ENCODE assay signal across 35 mouse cellular contexts in genomic region chrX:77307374-77307773, GRCm38 (mm10).
"Had no signal": no experiment of that assay in that cellular context is flagged by ENCODE, and none has a peak within 500 bp of the region (broad histone marks: within the 10 kb centered on the region; RNA-seq: fewer than 3 reads in every experiment).

No protein-coding gene starts in this region.

- H3K27me3 ChIP-seq: heart, embryonic 12.5 days; heart, embryonic 13.5 days; heart, embryonic 15.5 days; hindbrain, embryonic 12.5 days; hindbrain, embryonic 13.5 days; hindbrain, embryonic 15.5 days; intestine, embryonic 15.5 days; kidney, embryonic 15.5 days had no signal

- H3K4me2 ChIP-seq: heart, embryonic 11.5 days; heart, embryonic 12.5 days; heart, embryonic 13.5 days; heart, embryonic 15.5 days; hindbrain, embryonic 12.5 days; hindbrain, embryonic 13.5 days; hindbrain, embryonic 14.5 days; hindbrain, embryonic 15.5 days; intestine, embryonic 15.5 days; kidney, embryonic 15.5 days had no signal

- H3K27ac ChIP-seq: heart, adult 2 months; heart, embryonic 10.5 days; heart, embryonic 13.5 days; heart, embryonic 15.5 days; hindbrain, embryonic 10.5 days; hindbrain, embryonic 12.5 days; hindbrain, embryonic 13.5 days; hindbrain, embryonic 14.5 days; hindbrain, embryonic 15.5 days; hindbrain, postnatal 0 days; intestine, embryonic 15.5 days; kidney, embryonic 15.5 days; kidney, postnatal 0 days; layer of hippocampus, adult 2 months had no signal

- H3K4me1 ChIP-seq: heart, embryonic 10.5 days; heart, embryonic 12.5 days; heart, embryonic 13.5 days; heart, embryonic 15.5 days; hindbrain, embryonic 10.5 days; hindbrain, embryonic 12.5 days; hindbrain, embryonic 13.5 days; hindbrain, embryonic 15.5 days; intestine, embryonic 15.5 days; kidney, embryonic 15.5 days had no signal

- ATAC-seq: hindbrain, embryonic 16.5 days; hindbrain, postnatal 0 days; inflammation-experienced regulatory T-cells, adult 6 months; intestine, embryonic 15.5 days; intestine, embryonic 16.5 days; intestine, postnatal 0 days had no signal

- H3K9me3 ChIP-seq: heart, embryonic 10.5 days; heart, embryonic 12.5 days; heart, embryonic 13.5 days; heart, embryonic 15.5 days; hindbrain, embryonic 10.5 days; hindbrain, embryonic 12.5 days; hindbrain, embryonic 13.5 days; hindbrain, embryonic 15.5 days; intestine, embryonic 15.5 days; kidney, embryonic 15.5 days had no signal

- H3K36me3 ChIP-seq: heart, embryonic 10.5 days; heart, embryonic 12.5 days; heart, embryonic 13.5 days; heart, embryonic 15.5 days; hindbrain, embryonic 10.5 days; hindbrain, embryonic 12.5 days; hindbrain, embryonic 13.5 days; hindbrain, embryonic 15.5 days; intestine, embryonic 15.5 days; kidney, embryonic 15.5 days had no signal

- H3K4me3 ChIP-seq: heart, adult 2 months; heart, embryonic 10.5 days; heart, embryonic 12.5 days; heart, embryonic 13.5 days; heart, embryonic 15.5 days; hindbrain, embryonic 10.5 days; hindbrain, embryonic 12.5 days; hindbrain, embryonic 13.5 days; hindbrain, embryonic 15.5 days; intestine, embryonic 15.5 days; kidney, embryonic 15.5 days; layer of hippocampus, adult 2 months had no signal

- DNase-seq: heart, adult 2 months; heart, postnatal 10 days; heart, postnatal 14 days; heart, postnatal 36 days; heart, postnatal 4 days; kidney, adult 11 months; kidney, adult 18-20 months; kidney, adult 2 months; kidney, adult 8-10 months; kidney, adult 9 months; kidney, postnatal 10 days; kidney, postnatal 14 days; kidney, postnatal 25 days; kidney, postnatal 36 days; kidney, postnatal 4 days; layer of hippocampus, adult 9-11 months had no signal

- H3K9ac ChIP-seq: heart, embryonic 12.5 days; heart, embryonic 13.5 days; heart, embryonic 15.5 days; hindbrain, embryonic 12.5 days; hindbrain, embryonic 13.5 days; hindbrain, embryonic 14.5 days; hindbrain, embryonic 15.5 days; intestine, embryonic 15.5 days; kidney, embryonic 15.5 days had no signal
